Mouse (Mus musculus) mouse trophoblast stem cell (cell line): ENCODE data around the gene Zfp978.
"Not testable (repeated sequence)": the region's sequence is repeated elsewhere in the genome, so short reads cannot be mapped to it uniquely, and the experiment has no call there.

ENCODE experiments used
- in situ Hi-C, 2 experiments: fragments of 300-500 bp; cut with MseI, MboI; formaldehyde crosslinking; loops; 2 replicates in 1 of 2; 3 replicates in 1 of 2; pipeline ENCODE4 v1.15.1; 2025

Gene Zfp978

GRCm38 (mm10) chr4:147361003-147361402, at the start of gene Zfp978:
Gene Zfp978 (plus strand): TSS chr4:147361303.
- in situ Hi-C loops = not testable (repeated sequence)

- in situ Hi-C loops = loop anchor here (25.0 kb wide), 5 partner anchors 102 to 1898 kb away; no protein-coding TSS in a partner anchor
These were observed 25.9 kb upstream of the Zfp978 start for GRCm38 (mm10) chr4:147335036-147335690.

GRCm38 (mm10) chr4:147335691-147336367, 25.3 kb upstream of the Zfp978 start:
- in situ Hi-C loops = loop anchor here (25.0 kb wide), 5 partner anchors 101 to 1899 kb away; no protein-coding TSS in a partner anchor

GRCm38 (mm10) chr4:147336368-147337195, 24.5 kb upstream of the Zfp978 start:
- in situ Hi-C loops = loop anchor here (25.0 kb wide), 5 partner anchors 101 to 1899 kb away; no protein-coding TSS in a partner anchor

- in situ Hi-C loops = loop anchor here (25.0 kb wide), 5 partner anchors 100 to 1900 kb away; no protein-coding TSS in a partner anchor
These were observed 23.6 kb upstream of the Zfp978 start for GRCm38 (mm10) chr4:147337520-147337919.

GRCm38 (mm10) chr4:147338032-147338610, 23.0 kb upstream of the Zfp978 start:
- in situ Hi-C loops = loop anchor here (25.0 kb wide), 5 partner anchors 99 to 1901 kb away; no protein-coding TSS in a partner anchor

- in situ Hi-C loops = loop anchor here (25.0 kb wide), 5 partner anchors 99 to 1901 kb away; no protein-coding TSS in a partner anchor
These were observed 22.4 kb upstream of the Zfp978 start for GRCm38 (mm10) chr4:147338706-147339105.

GRCm38 (mm10) chr4:147339601-147340219, 21.4 kb upstream of the Zfp978 start:
- in situ Hi-C loops = loop anchor here (25.0 kb wide), 5 partner anchors 98 to 1902 kb away; no protein-coding TSS in a partner anchor

GRCm38 (mm10) chr4:147340236-147340635, 20.9 kb upstream of the Zfp978 start:
- in situ Hi-C loops = loop anchor here (25.0 kb wide), 5 partner anchors 97 to 1903 kb away; no protein-coding TSS in a partner anchor

GRCm38 (mm10) chr4:147340876-147341275, 20.2 kb upstream of the Zfp978 start:
- in situ Hi-C loops = loop anchor here (25.0 kb wide), 5 partner anchors 96 to 1904 kb away; no protein-coding TSS in a partner anchor

GRCm38 (mm10) chr4:147343042-147343908, 17.8 kb upstream of the Zfp978 start:
- in situ Hi-C loops = loop anchor here (25.0 kb wide), 5 partner anchors 94 to 1906 kb away; no protein-coding TSS in a partner anchor

- in situ Hi-C loops = loop anchor here (25.0 kb wide), 5 partner anchors 92 to 1908 kb away; no protein-coding TSS in a partner anchor
These were observed 16.0 kb upstream of the Zfp978 start for GRCm38 (mm10) chr4:147345061-147345554.

GRCm38 (mm10) chr4:147346361-147347035, 14.6 kb upstream of the Zfp978 start:
- in situ Hi-C loops = loop anchor here (25.0 kb wide), 5 partner anchors 91 to 1909 kb away; no protein-coding TSS in a partner anchor

- in situ Hi-C loops = loop anchor here (25.0 kb wide), 5 partner anchors 90 to 1910 kb away; no protein-coding TSS in a partner anchor
These were observed 13.8 kb upstream of the Zfp978 start for GRCm38 (mm10) chr4:147347300-147347699.

GRCm38 (mm10) chr4:147347880-147348279, 13.2 kb upstream of the Zfp978 start:
- in situ Hi-C loops = loop anchor here (25.0 kb wide), 5 partner anchors 89 to 1911 kb away; no protein-coding TSS in a partner anchor

GRCm38 (mm10) chr4:147348401-147348800, 12.7 kb upstream of the Zfp978 start:
- in situ Hi-C loops = loop anchor here (25.0 kb wide), 5 partner anchors 89 to 1911 kb away; no protein-coding TSS in a partner anchor

GRCm38 (mm10) chr4:147348906-147349686, 12.0 kb upstream of the Zfp978 start:
- in situ Hi-C loops = loop anchor here (25.0 kb wide), 5 partner anchors 88 to 1912 kb away; no protein-coding TSS in a partner anchor
